Mouse (Mus musculus): ENCODE results near the gene Tmeff2. TPM values are rescaled to one million over a fixed set of nuclear protein-coding genes. Genes with fewer than 3 reads are reported as not detected.

Tmeff2 gene
- 45.4 and 56.4 TPM in 2 replicates for polyA plus RNA-seq (2021; fragmentation: Nextera tagmentation)
- long read RNA-seq, experiment 1, transcript Tmeff2-201 (10 exons, 3,343 nt): major isoform, 273 of 328 reads
- long read RNA-seq, experiment 1, partial matches to known transcripts: 12 of 328 reads
- long read RNA-seq, experiment 1, other reads (novel, unspliced or antisense): 42 of 328 reads
- long read RNA-seq, experiment 2, transcript Tmeff2-201 (10 exons, 3,343 nt): major isoform, 99 of 134 reads
- long read RNA-seq, experiment 2, partial matches to known transcripts: 21 of 134 reads
- long read RNA-seq, experiment 2, other reads (novel, unspliced or antisense): 14 of 134 reads

DNA sequence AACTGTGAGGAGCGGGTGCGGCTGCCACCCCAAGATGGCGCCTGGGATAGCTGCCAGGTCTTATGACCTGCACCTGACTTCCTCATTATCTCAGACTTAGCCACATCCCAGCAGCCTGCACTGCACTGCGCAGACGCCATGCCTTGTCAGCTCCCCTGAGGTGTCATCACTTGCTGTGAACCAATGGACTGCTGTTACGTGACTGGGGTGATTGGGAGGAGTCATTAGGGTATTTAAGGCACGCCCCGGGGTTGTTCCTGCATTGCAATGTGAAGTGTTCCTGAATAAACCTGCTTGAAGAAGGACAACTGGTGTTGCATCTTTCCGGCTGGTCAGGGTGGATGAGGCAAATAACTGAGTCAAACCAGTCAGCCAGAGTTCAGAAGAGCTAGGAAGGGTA is at the start of gene Tmeff2:
TSS of gene Tmeff2 (plus strand) at position 262 of the 400 bp plus-strand sequence.

All from left cerebral cortex, adult 6 months (tissue).